Mouse (Mus musculus): ENCODE measurements around the gene Blmh. TPM values are rescaled to one million over a fixed set of nuclear protein-coding genes. Genes with fewer than 3 reads are reported as not detected.
A peak's percentile ranks its signal among the peaks of the same experiment; 100 is the strongest.

Blmh gene
- polyA plus RNA-seq, 1 experiment = 31.1 TPM

DNA sequence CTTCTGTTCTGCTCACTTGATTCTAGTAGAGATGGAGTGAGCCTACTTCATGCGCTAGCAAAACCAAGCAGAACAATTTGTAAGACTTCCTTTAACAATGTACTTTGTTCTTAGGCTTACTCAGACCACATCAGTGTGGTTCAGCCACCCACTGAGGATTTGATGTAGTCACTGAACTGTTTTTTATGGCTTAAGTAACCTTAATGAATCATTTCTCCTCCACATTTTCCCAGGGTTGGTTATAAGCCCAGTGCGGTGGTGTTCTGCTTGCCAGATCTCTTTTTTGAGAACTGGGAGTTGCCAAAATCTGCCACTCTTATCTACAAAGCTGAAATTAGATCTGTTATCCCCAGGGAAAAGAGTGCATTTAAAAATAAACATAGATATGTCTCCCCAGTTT is 28.9 kb downstream of the Blmh start:
- Histone ChIP-seq H3K4me3 (replicated peaks) (no peak overlapping the region), H3K27me3 (replicated peaks) (no peaks in the 10 kb centered on the region), H3K4me1 (peaks cover 22% of the 10 kb centered on the region), H3K36me3 (replicated peaks; ENCODE audit: low read length) (peaks cover 97% of the 10 kb centered on the region), H3K9me3 (no peaks in the 10 kb centered on the region)
- TF ChIP-seq GATA1 (IDR thresholded peaks at IDR 0.05; ENCODE audit: borderline replicate concordance, low read length) (no peak), FLI1 (IDR thresholded peaks at IDR 0.05; ENCODE audit: low read length) (no peak)

DNA sequence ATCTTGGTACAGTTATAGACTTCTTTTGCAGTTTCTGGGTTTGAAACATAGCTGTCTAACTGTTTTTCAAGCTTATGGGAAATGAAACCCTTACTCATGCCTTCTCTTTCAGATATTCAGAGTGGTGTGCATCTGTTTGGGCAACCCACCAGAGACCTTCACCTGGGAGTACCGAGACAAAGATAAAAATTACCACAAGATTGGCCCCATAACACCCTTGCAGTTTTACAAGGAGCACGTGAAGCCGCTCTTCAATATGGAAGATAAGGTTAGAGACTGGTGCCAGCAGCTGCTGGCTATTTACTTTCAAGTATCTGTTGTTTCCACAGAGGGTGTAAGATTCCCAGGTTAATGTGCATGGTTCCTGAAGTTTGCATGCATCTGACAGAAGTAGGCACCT is 41.1 kb downstream of the Blmh start:
- H3K4me1 ChIP-seq = peaks cover 3% of the 10 kb centered on the region
- no peaks in the 10 kb centered on the region for H3K9me3 ChIP-seq
- H3K27me3 ChIP-seq (replicated peaks) = no peaks in the 10 kb centered on the region
- TF ChIP-seq FLI1 (IDR thresholded peaks at IDR 0.05; ENCODE audit: low read length) (no peak), GATA1 (IDR thresholded peaks at IDR 0.05; ENCODE audit: borderline replicate concordance, low read length) (no peak)
- no peak overlapping the region for H3K4me3 ChIP-seq (replicated peaks)
- peaks cover 97% of the 10 kb centered on the region for H3K36me3 ChIP-seq (replicated peaks; ENCODE audit: low read length)

DNA sequence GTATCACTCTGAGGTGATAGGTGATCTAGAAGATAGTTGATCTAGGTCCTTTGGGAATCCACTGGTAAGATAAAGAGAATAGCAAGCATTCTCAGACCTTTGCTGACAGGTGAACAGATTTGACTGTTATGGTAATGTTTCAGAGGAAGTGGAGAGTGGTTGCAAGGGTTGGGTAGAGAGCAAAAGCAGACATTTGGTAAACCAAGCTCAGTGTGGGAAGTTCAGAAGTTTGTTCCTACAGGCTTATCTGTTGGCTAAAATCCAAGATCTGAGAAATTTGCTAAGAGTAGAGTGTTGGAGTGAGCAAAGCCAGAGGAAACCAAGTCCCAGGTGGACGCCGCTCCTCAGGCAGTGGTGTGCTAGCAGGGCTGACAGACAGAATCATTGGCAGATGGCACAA is 45.7 kb downstream of the Blmh start:
- Histone ChIP-seq H3K9me3 (0 out of 2 replicates have a peak, but pooled peaks cover 3% of the 10 kb centered on the region), H3K36me3 (replicated peaks; ENCODE audit: low read length) (peaks cover 98% of the 10 kb centered on the region)
- TF ChIP-seq FLI1 (IDR thresholded peaks at IDR 0.05; ENCODE audit: low read length) (no peak), GATA1 (IDR thresholded peaks at IDR 0.05; ENCODE audit: borderline replicate concordance, low read length) (no peak)

DNA sequence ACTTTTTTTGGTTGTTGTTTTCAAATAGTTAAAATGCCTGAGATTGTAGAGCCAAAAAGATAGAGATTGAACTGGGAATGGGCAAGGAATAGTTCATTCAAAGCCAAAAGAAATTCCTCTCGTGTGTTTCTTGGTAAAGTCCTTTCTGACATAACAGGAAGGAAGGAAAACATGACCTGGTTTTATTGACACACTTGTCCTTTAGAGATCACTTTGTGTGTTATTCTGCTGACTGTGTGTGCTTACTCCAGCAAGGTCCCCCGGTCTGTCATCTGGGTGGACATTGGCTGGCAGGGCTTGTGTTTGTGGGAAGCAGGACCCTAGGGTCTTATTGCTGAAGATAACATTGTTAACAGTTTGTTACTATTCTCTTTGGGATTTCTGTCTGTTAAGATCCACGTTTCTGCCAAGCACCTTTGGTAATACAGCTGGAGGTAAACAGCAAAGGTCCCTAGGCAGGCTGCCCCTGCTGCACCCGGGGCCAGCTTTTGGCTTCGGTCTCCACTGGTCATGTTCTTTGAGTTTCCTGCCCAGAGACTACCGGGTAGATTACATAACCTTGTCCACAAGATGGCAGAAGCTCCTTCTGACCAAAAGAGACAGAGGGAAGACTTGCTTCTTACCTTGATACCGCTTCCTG is 50.2 kb downstream of the Blmh start:
- 0 out of 2 replicates have a peak, but pooled peaks cover 8% of the 10 kb centered on the region for H3K9me3 ChIP-seq
- peaks cover 52% of the 10 kb centered on the region for H3K4me1 ChIP-seq
- H3K4me3 ChIP-seq (replicated peaks) = no peak overlapping the region
- no peaks in the 10 kb centered on the region for H3K27me3 ChIP-seq (replicated peaks)
- no peak for TF ChIP-seq FLI1 (IDR thresholded peaks at IDR 0.05; ENCODE audit: low read length)
- TF ChIP-seq GATA1 (IDR thresholded peaks at IDR 0.05; ENCODE audit: borderline replicate concordance, low read length) = no peak
- peaks cover 95% of the 10 kb centered on the region for H3K36me3 ChIP-seq (replicated peaks; ENCODE audit: low read length)

More for the DNA sequence above, 45.7 kb downstream of the Blmh start:
- no peak overlapping the region for H3K4me3 ChIP-seq (replicated peaks)
- peaks cover 28% of the 10 kb centered on the region for H3K4me1 ChIP-seq
- H3K27me3 ChIP-seq (replicated peaks) = no peaks in the 10 kb centered on the region

DNA sequence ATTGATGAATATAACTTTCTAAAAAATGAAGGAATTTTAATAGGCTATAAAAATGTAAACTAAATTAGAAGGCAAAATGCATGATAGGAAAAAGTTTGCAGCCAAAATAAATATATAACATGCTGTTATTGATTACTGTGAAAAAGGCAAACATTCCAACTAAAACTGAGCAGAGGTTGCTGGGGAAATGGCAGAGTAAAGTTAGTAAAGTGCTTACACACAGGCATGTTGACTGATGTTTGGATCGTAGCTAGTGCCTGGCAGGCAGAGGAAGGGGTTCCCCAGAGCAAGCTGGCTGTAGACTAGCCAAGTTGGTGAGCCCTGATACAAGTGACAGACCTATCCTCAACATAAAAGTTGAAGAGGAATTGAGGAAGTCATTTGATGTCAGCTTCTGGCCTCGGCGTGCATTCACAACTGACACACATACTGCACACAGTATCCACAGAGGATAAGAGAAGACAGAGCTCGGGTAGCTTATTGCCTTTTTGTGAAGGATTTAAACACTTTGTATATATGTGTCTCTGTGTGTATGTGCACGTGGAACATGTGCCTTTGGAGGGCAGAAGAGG is 57.0 kb downstream of the Blmh start:
- Histone ChIP-seq H3K4me1 (peaks cover 84% of the 10 kb centered on the region), H3K4me3 (replicated peaks) (no peak overlapping the region), H3K27me3 (replicated peaks) (no peaks in the 10 kb centered on the region), H3K9me3 (no peaks in the 10 kb centered on the region), H3K36me3 (replicated peaks; ENCODE audit: low read length) (peaks cover 90% of the 10 kb centered on the region)
- TF ChIP-seq FLI1 (IDR thresholded peaks at IDR 0.05; ENCODE audit: low read length) (no peak), GATA1 (IDR thresholded peaks at IDR 0.05; ENCODE audit: borderline replicate concordance, low read length) (no peak)

DNA sequence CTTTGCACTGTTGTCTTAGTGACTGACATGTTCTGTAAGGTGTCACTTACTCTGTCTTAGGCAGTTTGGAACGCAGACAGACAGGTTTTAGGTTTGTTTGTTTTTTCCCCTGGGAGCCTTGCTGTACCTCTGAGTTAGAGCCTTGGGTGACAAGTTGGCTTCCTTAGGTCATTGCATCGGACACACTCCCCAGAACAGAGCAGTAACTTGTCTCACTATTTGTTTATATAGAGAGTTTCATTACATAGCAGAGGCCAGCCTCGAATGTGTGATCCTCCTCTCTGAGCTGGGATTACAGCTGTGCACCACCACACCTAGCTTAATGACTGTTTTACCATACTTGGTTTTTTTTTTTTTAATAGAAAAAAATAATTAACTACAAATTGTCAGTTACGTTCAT is 57.8 kb downstream of the Blmh start:
- Histone ChIP-seq H3K27me3 (replicated peaks) (no peaks in the 10 kb centered on the region), H3K9me3 (no peaks in the 10 kb centered on the region), H3K36me3 (replicated peaks; ENCODE audit: low read length) (peaks cover 94% of the 10 kb centered on the region), H3K4me1 (peaks cover 91% of the 10 kb centered on the region), H3K4me3 (replicated peaks) (no peak overlapping the region)
- TF ChIP-seq GATA1 (IDR thresholded peaks at IDR 0.05; ENCODE audit: borderline replicate concordance, low read length) (no peak), FLI1 (IDR thresholded peaks at IDR 0.05; ENCODE audit: low read length) (no peak)

DNA sequence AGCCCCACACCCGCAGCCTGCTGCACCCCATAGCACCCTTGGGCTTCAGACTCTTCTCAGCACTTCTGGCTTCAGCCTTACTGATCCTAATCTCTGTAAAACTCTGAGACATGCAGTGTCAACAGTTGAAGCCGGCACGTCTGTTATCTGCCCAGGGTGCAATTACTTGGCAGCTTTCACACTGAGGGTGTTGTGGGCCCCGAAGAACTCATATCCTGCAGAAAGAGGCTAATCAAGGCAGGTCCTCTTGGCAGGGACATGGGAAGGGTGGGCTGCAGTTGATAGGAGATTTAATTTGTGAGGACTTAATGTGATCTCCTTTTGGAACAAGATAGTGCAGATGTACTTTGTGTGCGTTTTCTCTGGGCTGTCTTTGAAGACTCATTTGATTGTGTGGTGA is 59.0 kb downstream of the Blmh start:
- Histone ChIP-seq H3K9me3 (no peaks in the 10 kb centered on the region), H3K4me3 (replicated peaks) (no peak overlapping the region), H3K36me3 (replicated peaks; ENCODE audit: low read length) (peaks cover 94% of the 10 kb centered on the region), H3K4me1 (peaks cover 90% of the 10 kb centered on the region), H3K27me3 (replicated peaks) (no peaks in the 10 kb centered on the region)
- TF ChIP-seq FLI1 (IDR thresholded peaks at IDR 0.05; ENCODE audit: low read length) (no peak), GATA1 (IDR thresholded peaks at IDR 0.05; ENCODE audit: borderline replicate concordance, low read length) (no peak)

DNA sequence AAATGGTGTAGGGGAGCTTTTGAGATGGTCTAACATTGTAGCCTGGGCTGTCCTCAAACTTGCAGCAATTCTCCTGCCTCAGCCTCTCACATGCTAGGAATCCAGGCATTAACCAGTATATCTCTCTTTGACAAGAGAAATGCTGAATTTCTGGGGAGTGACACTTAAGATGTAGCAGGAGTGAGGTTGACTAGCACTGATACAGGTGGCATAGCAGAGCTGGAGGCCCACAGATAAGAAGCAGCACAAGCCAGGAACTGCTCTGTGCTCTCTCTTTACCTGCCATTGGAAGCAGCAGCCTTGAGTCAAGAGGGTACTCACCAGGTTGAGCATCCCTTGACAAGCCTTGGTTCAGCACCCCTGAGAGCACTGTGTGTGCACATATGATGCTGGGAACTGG is 59.6 kb downstream of the Blmh start:
- TF ChIP-seq FLI1 (IDR thresholded peaks at IDR 0.05; ENCODE audit: low read length) (no peak), GATA1 (IDR thresholded peaks at IDR 0.05; ENCODE audit: borderline replicate concordance, low read length) (no peak)
- Histone ChIP-seq H3K4me1 (peaks cover 90% of the 10 kb centered on the region), H3K27me3 (replicated peaks) (no peaks in the 10 kb centered on the region), H3K9me3 (no peaks in the 10 kb centered on the region), H3K4me3 (replicated peaks) (peak overlapping the region; percentile 44), H3K36me3 (replicated peaks; ENCODE audit: low read length) (peaks cover 94% of the 10 kb centered on the region)

DNA sequence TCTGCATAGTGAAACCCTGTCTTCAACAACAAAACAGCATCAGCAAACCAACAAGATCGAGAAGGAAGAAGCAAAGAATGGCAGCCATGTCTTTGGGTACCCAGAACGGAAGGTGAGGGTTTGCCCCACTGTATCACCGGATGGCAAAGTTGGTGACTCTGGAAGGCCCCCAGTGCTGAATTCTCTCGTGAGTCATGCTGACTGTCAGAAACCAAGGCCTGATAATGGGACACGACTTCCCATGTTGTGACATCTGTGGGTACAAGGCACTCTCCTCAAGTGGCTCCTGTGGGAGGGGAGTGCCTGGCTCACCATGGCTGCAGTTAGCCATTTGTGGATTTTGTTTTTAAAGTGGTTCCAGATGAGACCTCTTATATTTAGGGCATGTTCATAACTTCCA is 66.2 kb downstream of the Blmh start:
- TF ChIP-seq FLI1 (IDR thresholded peaks at IDR 0.05; ENCODE audit: low read length) (peak; percentile 11; the same call in 1 of the 2 replicates), GATA1 (IDR thresholded peaks at IDR 0.05; ENCODE audit: borderline replicate concordance, low read length) (peak; percentile 86)
- H3K4me1 ChIP-seq = peaks cover 96% of the 10 kb centered on the region

DNA sequence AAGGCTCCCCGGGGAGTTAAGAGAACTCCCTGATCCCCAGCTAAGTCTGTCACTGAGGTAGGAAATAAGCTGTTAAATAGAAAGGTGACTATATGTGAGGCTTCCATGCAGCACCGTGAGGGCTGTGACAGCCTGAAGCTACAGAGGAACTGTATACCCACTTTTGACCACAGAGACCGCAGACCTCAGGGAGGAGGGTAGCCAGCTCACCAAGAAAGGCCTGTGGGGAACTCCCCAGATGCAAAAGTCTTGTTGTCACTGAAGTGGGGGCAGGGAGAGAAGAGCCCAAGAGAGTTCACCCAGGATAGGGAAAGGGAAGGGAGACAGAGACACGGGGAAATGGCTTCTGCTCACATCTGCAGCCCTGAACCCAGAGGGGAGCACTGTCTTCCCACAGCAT is 68.3 kb downstream of the Blmh start:
- H3K36me3 ChIP-seq (replicated peaks; ENCODE audit: low read length) = peaks cover 14% of the 10 kb centered on the region
- peak overlapping the region; percentile 88 for H3K4me3 ChIP-seq (replicated peaks)
- peaks cover 91% of the 10 kb centered on the region for H3K4me1 ChIP-seq
- TF ChIP-seq FLI1 (IDR thresholded peaks at IDR 0.05; ENCODE audit: low read length) = no peak
- no peak for TF ChIP-seq GATA1 (IDR thresholded peaks at IDR 0.05; ENCODE audit: borderline replicate concordance, low read length)
- H3K27me3 ChIP-seq (replicated peaks) = no peaks in the 10 kb centered on the region
- no peaks in the 10 kb centered on the region for H3K9me3 ChIP-seq

More for the DNA sequence above, 66.2 kb downstream of the Blmh start:
- peak overlapping the region; percentile 86 for H3K4me3 ChIP-seq (replicated peaks)
- no peaks in the 10 kb centered on the region for H3K9me3 ChIP-seq
- H3K27me3 ChIP-seq (replicated peaks) = no peaks in the 10 kb centered on the region
- peaks cover 34% of the 10 kb centered on the region for H3K36me3 ChIP-seq (replicated peaks; ENCODE audit: low read length)

All from megakaryocyte, embryonic 14.5 days (primary cell).